Mouse (Mus musculus) cortical plate, adult 2 months (tissue): ENCODE measurements around the gene Scgb2b27. TPM values are rescaled to one million over a fixed set of nuclear protein-coding genes. Genes with fewer than 3 reads are reported as not detected.
"Not testable (repeated sequence)": the region's sequence is repeated elsewhere in the genome, so short reads cannot be mapped to it uniquely, and the experiment has no call there.

Experiments used
- H3K27ac ChIP-seq: fragments of 200-500 bp; 2 replicates; pipeline ENCODE4 v1.5.1; 2012; ENCODE audit warnings: low read length, control low read depth, inconsistent platforms; ENCODE audit not compliant: insufficient read depth
- H3K4me1 ChIP-seq: fragments of 200-500 bp; 2 replicates; pipeline ENCODE4 v1.6.1; 2011; ENCODE audit warnings: low read length; ENCODE audit not compliant: control insufficient read depth, insufficient read depth
- H3K4me3 ChIP-seq: fragments of 200-500 bp; 2 replicates; pipeline ENCODE4 v1.5.1; 2011; ENCODE audit warnings: mild to moderate bottlenecking, low read length, control low read depth; ENCODE audit not compliant: insufficient read depth
- CTCF ChIP-seq: fragments of 200-500 bp; IDR thresholded peaks from 2 replicates; pipeline ENCODE4 v1.5.1; 2011; ENCODE audit warnings: mild to moderate bottlenecking, control low read depth, low read length; ENCODE audit not compliant: insufficient read depth; ENCODE audit errors: extremely low read depth
- POLR2A ChIP-seq: fragments of 200-500 bp; IDR thresholded peaks from 2 replicates; pipeline ENCODE4 v1.6.1; 2011; ENCODE audit warnings: mild to moderate bottlenecking, low read length, control low read depth; ENCODE audit not compliant: insufficient read depth; ENCODE audit errors: extremely low read depth
- polyA plus RNA-seq: library from polyadenylated mRNA; depleted of rRNA; stranded (reverse); fragments of >200 nt; gene quantifications from 2 replicates; pipeline ENCODE4 v1.2.3, GENCODE M21; 2012; rRNA removed

The Scgb2b27 gene
- polyA plus RNA-seq = not detected in 2 replicates

DNA sequence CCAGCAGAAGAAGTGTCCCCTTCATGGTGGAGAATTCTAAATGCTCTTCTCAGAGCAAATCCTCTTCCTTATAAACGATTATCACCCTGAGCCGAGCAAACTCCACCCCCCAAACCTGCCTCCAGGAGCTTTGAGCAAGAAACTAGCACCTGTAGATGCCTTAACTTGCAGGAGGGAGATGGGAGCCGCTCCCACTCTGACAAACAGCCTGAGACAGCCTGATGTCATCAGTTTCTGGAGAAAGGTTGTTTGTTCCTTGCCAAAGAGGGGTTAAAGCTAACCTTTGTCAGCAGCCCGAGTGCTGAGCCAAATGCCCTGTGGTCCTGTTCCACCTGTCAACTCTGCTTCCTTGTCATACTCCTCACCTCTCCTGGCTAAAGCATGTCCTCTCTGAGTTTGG, at the start of gene Scgb2b27:
TSS of gene Scgb2b27 (minus strand) at position 101 of the 400 bp plus-strand sequence.
- Histone ChIP-seq H3K4me3 (no peak within 1 kb of the TSS), H3K4me1 (no peaks in the 10 kb centered on the region), H3K27ac (no peak within 1 kb of the TSS)
- TF ChIP-seq POLR2A (no peak), CTCF (no peak)

DNA sequence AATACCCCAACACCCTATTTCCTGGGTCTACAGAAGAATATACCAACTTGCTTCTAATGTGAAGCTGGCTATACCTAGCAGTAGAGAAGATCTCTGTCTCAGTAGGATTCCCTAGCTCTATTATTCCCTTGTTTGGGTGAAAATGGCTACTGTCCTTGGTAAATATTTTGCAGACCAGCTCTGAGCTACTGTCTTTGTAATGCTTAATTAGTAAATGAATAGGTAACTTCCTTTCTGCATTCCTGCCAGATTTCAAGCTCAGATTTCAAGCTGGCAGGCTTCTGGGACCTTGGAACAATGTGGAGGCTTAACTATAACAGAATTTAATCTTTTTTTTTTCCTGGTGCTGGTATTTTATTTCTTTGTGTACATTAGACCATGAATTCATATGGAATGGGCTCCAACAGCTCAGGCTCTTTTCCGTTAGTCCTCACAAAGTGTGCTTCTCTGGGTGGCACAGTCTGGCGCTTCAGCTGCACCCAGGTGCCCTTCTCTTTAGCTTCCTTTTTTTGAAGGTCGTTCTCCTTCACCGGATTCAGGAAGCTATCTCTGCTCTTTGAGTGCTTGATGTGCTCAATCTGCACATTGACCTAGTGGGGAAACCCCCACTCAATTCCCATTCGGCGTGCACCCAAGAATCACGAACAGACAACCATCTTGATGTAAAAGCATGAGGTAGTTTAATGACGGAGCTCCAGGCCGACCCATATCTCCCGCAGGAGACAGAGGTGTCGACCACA, 22.5 kb upstream of the Scgb2b27 start:
- not testable (repeated sequence) for H3K27ac ChIP-seq, H3K4me1 ChIP-seq, H3K4me3 ChIP-seq

DNA sequence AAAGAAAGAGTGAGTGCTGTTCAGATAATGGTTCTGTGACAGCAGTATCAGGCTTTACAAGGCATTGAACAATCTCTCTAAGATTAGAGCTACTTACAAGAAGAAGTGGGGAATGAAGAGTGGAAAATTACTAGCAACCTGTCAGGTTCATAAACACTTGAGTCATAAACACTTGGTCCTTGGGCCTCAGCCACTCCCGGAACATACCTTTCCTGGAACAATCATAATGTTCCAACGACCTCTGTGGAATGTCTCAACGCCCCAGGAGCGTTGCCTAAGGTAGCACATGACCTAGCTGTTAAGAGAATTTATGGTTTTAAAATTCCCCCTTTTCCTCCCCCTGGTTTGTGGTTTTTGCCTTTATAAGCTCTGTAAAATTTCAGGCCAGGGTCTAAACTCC, 20.8 kb upstream of the Scgb2b27 start:
- not testable (repeated sequence) for H3K4me1 ChIP-seq, H3K27ac ChIP-seq, H3K4me3 ChIP-seq

DNA sequence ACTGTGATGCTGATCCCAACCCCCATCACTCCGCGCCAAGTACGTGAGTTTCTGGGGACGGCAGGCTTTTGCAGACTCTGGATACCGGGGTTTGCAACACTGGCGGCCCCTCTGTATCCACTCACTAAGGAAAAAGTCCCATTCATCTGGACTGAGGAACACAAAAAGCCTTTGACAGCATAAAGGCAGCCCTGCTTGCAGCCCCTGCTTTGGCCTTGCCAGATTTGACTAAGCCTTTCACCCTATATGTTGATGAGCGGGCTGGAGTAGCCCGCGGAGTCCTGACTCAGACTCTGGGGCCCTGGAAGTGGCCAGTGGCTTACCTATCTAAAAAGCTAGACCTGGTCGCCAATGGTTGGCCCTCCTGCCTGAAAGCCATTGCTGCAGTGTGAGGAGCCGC, 16.3 kb upstream of the Scgb2b27 start:
- no peak overlapping the region for H3K4me3 ChIP-seq
- TF ChIP-seq POLR2A = no peak
- TF ChIP-seq CTCF = no peak
- no peaks in the 10 kb centered on the region for H3K4me1 ChIP-seq

GRCm38 (mm10) chr7:34027202-34027601, 13.5 kb upstream of the Scgb2b27 start:
- not testable (repeated sequence) for H3K4me3 ChIP-seq

More for the DNA sequence above, 16.3 kb upstream of the Scgb2b27 start:
- H3K27ac ChIP-seq = no peak overlapping the region

DNA sequence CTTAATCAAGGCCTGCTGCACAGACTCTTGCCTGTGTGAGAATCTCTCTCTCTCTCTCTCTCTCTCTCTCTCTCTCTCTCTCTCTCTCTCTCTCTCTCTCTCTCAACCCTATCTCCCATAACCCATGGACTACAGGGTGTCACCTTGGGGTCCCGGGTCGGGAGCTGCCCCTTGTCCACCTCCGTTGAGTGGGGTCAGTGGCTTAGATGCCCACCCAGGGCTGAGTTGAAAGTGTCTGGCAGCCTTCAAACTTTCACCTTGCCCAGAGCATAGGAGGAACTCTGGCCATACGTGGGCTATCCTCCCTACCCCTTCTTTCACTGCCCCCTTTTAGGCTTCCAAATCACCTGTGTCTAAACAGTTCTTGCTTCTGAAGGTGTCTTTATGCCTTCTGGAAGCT, 11.9 kb upstream of the Scgb2b27 start:
- no peak for TF ChIP-seq CTCF
- no peak for TF ChIP-seq POLR2A
- Histone ChIP-seq H3K27ac (no peak overlapping the region), H3K4me1 (no peaks in the 10 kb centered on the region), H3K4me3 (no peak overlapping the region)

More at GRCm38 (mm10) chr7:34027202-34027601, 13.5 kb upstream of the Scgb2b27 start:
- not testable (repeated sequence) for H3K27ac ChIP-seq, H3K4me1 ChIP-seq

- H3K4me3 ChIP-seq, H3K27ac ChIP-seq, H3K4me1 ChIP-seq: not testable (repeated sequence)
Observed at GRCm38 (mm10) chr7:34021183-34021582, 7.4 kb upstream of the Scgb2b27 start, which contains the start of gene Scgb1b27. Gene Scgb1b27 (plus strand): TSS chr7:34021483.

DNA sequence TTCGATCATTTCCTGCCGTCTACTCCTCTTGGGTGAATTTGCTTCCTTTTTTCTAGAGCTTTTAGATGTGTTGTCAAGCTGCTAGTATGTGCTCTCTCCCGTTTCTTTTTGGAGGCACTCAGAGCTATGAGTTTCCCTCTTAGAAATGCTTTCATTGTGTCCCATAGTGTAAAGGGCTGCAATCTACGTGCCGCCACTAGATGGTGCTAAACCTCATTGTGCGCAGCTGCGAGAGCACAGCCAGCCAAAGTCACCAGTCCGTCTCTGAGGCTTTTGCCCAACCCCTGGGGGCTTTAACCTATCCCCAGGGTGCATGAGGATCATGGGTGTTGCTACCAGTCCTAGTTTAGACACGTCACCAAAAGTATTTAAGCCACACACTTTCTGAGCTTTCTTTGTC, 31.5 kb downstream of the Scgb2b27 start:
- H3K4me1 ChIP-seq, H3K4me3 ChIP-seq, H3K27ac ChIP-seq: not testable (repeated sequence)

Other genes starting within 250 kb of the Scgb2b27 start
- not detected in 2 replicates for gene Scgb2b26, start 68.9 kb downstream of the Scgb2b27 start, polyA plus RNA-seq
- not detected in 2 replicates for gene Scgb1b27, start 7.5 kb upstream of the Scgb2b27 start, polyA plus RNA-seq
- gene Scgb1b30, start 81.5 kb upstream of the Scgb2b27 start, polyA plus RNA-seq = not detected in 2 replicates
- 11.0 and 12.5 TPM in 2 replicates for gene Wtip, start 119.3 kb upstream of the Scgb2b27 start, polyA plus RNA-seq
- gene Uba2, start 155.7 kb upstream of the Scgb2b27 start, polyA plus RNA-seq = 97.3 and 99.8 TPM in 2 replicates
- 28.3 and 30.5 TPM in 2 replicates for gene Pdcd2l, start 182.7 kb upstream of the Scgb2b27 start, polyA plus RNA-seq
- gene Gpi1, start 216.4 kb upstream of the Scgb2b27 start, polyA plus RNA-seq = 708 and 714 TPM in 2 replicates
- not detected in 2 replicates for gene Gm6096, start 237.1 kb upstream of the Scgb2b27 start, polyA plus RNA-seq